Mouse (Mus musculus) hindbrain, embryonic 14.5 days (tissue): Measurements from ENCODE around the gene Rrp8. TPM values are rescaled to one million over a fixed set of nuclear protein-coding genes. Genes with fewer than 3 reads are reported as not detected.

Experiments
- polyA plus RNA-seq: library from polyadenylated mRNA; unstranded; fragments of >200 nt; fragmentation: Nextera tagmentation; extraction: Ambion mirVana; gene quantifications from 2 replicates; pipeline ENCODE4 v1.2.1, GENCODE M21; 2014

Gene Rrp8
- polyA plus RNA-seq, 1 experiment from 2014 or later, result 24.1 TPM

Other genes starting within 250 kb of the Rrp8 start
- gene Smpd1, start 183.0 kb downstream of the Rrp8 start, polyA plus RNA-seq, result 95.9 and 106 TPM in 2 replicates
- 224 and 243 TPM in 2 replicates for gene Apbb1, start 155.7 kb downstream of the Rrp8 start, polyA plus RNA-seq
- 0.13 TPM in 1 of 2 replicates, not detected in the other for gene Hpx, start 137.2 kb downstream of the Rrp8 start, polyA plus RNA-seq
- gene Trim3, start 103.8 kb downstream of the Rrp8 start, polyA plus RNA-seq, result 85.5 and 90.7 TPM in 2 replicates
- 147 and 154 TPM in 2 replicates for gene Timm10b, start 97.3 kb downstream of the Rrp8 start, polyA plus RNA-seq
- gene Arfip2, start 97.0 kb downstream of the Rrp8 start, polyA plus RNA-seq, result 92.4 and 95.5 TPM in 2 replicates
- gene Gm45799, start 96.8 kb downstream of the Rrp8 start, polyA plus RNA-seq, result 20.5 and 21.7 TPM in 2 replicates
- 1.1 and 2.0 TPM in 2 replicates for gene Dnhd1, start 86.6 kb downstream of the Rrp8 start, polyA plus RNA-seq
- gene Ilk, start 793 bp downstream of the Rrp8 start, polyA plus RNA-seq, result 206 and 220 TPM in 2 replicates
- 128 and 140 TPM in 2 replicates for gene Taf10, start 7.0 kb upstream of the Rrp8 start, polyA plus RNA-seq
- 48.2 and 51.6 TPM in 2 replicates for gene Tpp1, start 14.8 kb upstream of the Rrp8 start, polyA plus RNA-seq
- 21.1 and 23.2 TPM in 2 replicates for gene Dchs1, start 50.3 kb upstream of the Rrp8 start, polyA plus RNA-seq
- 164 and 208 TPM in 2 replicates for gene Mrpl17, start 73.7 kb upstream of the Rrp8 start, polyA plus RNA-seq
- 0.27 and 0.77 TPM in 2 replicates for gene Gm4070, start 216.6 kb upstream of the Rrp8 start, polyA plus RNA-seq